Mouse (Mus musculus): ENCODE data around the gene Tekt4.

DNA sequence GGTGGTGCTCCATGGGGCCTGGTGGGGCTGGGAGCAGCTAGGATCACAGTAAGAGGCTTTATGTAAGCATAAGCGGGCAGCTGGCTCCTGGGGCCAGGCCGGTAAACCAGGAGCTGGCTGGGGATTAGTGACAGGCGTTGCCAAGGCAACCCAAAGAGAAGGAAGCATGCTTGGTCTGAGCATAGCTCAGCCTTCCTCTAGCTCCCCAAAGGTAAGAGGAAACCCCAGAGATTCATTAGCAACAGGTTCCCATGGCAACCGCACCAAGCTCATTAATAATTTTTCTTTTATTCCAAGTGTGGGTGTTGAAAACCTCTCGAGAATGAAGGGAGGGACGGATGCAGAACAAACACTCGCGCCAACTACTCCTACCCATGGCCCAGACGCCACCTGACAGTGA lies 35.5 kb upstream of the Tekt4 start:
- TF ChIP-seq CTCF (conservative IDR thresholded peaks at IDR 0.05; ENCODE audit: low read length) = no peak
- TF ChIP-seq POU5F1 (IDR thresholded peaks at IDR 0.05; ENCODE audit: borderline replicate concordance, low read length) = no peak
